Mouse (Mus musculus) central nervous system, embryonic 14 days (tissue): Measurements from ENCODE around the gene Shroom4. TPM values are rescaled to one million over a fixed set of nuclear protein-coding genes. Genes with fewer than 3 reads are reported as not detected.

ENCODE experiments used
- polyA plus RNA-seq: library from polyadenylated mRNA; depleted of rRNA; stranded (reverse); fragments of >200 nt; gene quantifications from 2 replicates; pipeline ENCODE4 v1.2.3, GENCODE M21; 2012; rRNA removed

Gene Shroom4
- 2.8 and 4.1 TPM in 2 replicates for polyA plus RNA-seq

DNA sequence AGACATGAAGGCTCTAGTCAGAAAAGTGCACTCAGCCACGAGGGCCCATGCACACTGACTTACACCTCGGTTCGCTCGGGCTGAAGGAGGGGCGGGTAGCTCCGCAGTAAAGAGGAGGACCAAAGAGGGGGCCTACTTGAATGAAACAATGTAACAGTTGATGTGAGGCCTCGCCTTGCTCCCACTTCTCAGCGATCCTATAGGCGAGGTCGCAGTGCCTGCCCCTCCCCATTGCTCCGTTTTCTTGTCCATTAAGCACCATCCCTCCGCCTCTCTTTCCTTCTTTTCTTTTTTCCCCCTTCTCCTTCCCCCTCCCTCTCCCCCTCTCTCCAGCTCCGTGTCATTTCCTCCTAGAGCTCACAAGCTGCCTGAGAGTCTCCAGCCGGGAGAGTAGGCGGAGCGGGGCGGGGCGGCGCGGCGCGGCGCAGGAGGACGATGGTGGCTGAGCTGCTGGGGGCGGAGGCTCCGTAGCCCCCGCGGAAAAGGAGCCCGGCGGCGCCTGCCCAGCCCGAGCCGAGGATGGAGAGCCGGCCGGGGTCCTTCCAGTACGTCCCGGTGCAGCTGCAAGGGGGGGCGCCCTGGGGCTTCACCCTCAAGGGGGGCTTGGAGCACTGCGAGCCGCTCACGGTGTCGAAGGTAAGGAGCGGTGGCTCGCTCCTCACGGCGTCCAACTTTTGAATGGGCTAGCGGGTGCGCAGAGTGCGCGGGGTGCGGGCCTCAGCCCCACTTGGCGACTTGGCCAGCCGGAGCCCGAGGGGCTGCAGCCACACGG, at the start of gene Shroom4:
Gene Shroom4 (plus strand): TSS at position 229 of the 772 bp plus-strand sequence.

Other genes with a start within 250 kb of the Shroom4 start
- gene Nudt10, start 226.8 kb upstream of the Shroom4 start, polyA plus RNA-seq = 28.8 and 32.4 TPM in 2 replicates
- 0.14 and 0.25 TPM in 2 replicates for gene Bmp15, start 79.1 kb upstream of the Shroom4 start, polyA plus RNA-seq